Mouse (Mus musculus): Measurements from ENCODE around the gene Plpp4. TPM values are rescaled to one million over a fixed set of nuclear protein-coding genes. Genes with fewer than 3 reads are reported as not detected.
A peak's percentile ranks its signal among the peaks of the same experiment; 100 is the strongest.

Plpp4 gene
- polyA plus RNA-seq, 1 experiment from 2014 or later: 10.5 TPM

DNA sequence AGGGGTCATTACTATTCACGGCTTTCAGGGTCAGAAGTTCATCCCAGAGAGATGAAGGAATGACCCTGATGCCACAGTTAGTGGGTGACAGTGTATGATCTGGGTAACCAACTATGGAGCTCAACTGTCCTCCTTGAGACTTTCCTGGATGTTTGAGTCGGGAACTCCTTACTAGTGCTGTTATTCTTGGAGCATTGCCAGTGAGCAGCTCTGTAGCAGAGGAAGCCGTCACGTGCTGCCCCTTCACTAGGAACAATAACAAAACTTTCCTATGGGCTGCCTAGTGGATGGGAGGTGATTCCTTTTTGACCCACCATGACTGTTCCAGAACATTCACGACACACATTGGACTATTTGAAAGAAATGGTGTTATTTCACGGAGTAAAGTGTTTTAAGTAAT is 51.8 kb downstream of the Plpp4 start:
- Histone ChIP-seq H3K4me3 (no peak overlapping the region), H3K27me3 (replicated peaks) (no peaks in the 10 kb centered on the region), H3K36me3 (replicated peaks) (no peaks in the 10 kb centered on the region), H3K9ac (no peak overlapping the region), H3K4me2 (no peak overlapping the region), H3K9me3 (no peaks in the 10 kb centered on the region), H3K4me1 (0 out of 2 replicates have a peak, but pooled peaks cover 2% of the 10 kb centered on the region), H3K27ac (no peak overlapping the region)
- WGBS: 69% methylated on average over 6 of the region's 6 CpGs
- ATAC-seq (replicated peaks): no peak

GRCm38 (mm10) chr7:129312521-129312920 is 55.7 kb downstream of the Plpp4 start:
- no peak overlapping the region for H3K9ac ChIP-seq
- no peaks in the 10 kb centered on the region for H3K4me1 ChIP-seq
- no peaks in the 10 kb centered on the region for H3K9me3 ChIP-seq
- no peaks in the 10 kb centered on the region for H3K27me3 ChIP-seq (replicated peaks)
- H3K36me3 ChIP-seq (replicated peaks): no peaks in the 10 kb centered on the region
- H3K4me3 ChIP-seq: no peak overlapping the region
- ATAC-seq (replicated peaks): no peak
- no peak overlapping the region for H3K4me2 ChIP-seq
- 67% methylated on average over 6 of the region's 6 CpGs for WGBS
- no peak overlapping the region for H3K27ac ChIP-seq

GRCm38 (mm10) chr7:129313969-129314368 is 57.1 kb downstream of the Plpp4 start:
- H3K9me3 ChIP-seq: no peaks in the 10 kb centered on the region
- 68% methylated on average over 2 of the region's 2 CpGs for WGBS
- H3K4me3 ChIP-seq: no peak overlapping the region
- H3K36me3 ChIP-seq (replicated peaks): no peaks in the 10 kb centered on the region
- ATAC-seq (replicated peaks): no peak
- H3K27me3 ChIP-seq (replicated peaks): no peaks in the 10 kb centered on the region
- H3K9ac ChIP-seq: no peak overlapping the region
- H3K27ac ChIP-seq: no peak overlapping the region
- H3K4me2 ChIP-seq: no peak overlapping the region
- no peaks in the 10 kb centered on the region for H3K4me1 ChIP-seq

GRCm38 (mm10) chr7:129340096-129340495 is 83.3 kb downstream of the Plpp4 start:
- Histone ChIP-seq H3K9ac (no peak overlapping the region), H3K27me3 (replicated peaks) (no peaks in the 10 kb centered on the region), H3K4me3 (no peak overlapping the region), H3K36me3 (replicated peaks) (no peaks in the 10 kb centered on the region), H3K9me3 (no peaks in the 10 kb centered on the region), H3K4me2 (no peak overlapping the region), H3K4me1 (no peaks in the 10 kb centered on the region), H3K27ac (no peak overlapping the region)
- 97% methylated on average over 3 of the region's 3 CpGs for WGBS
- no peak for ATAC-seq (replicated peaks)

GRCm38 (mm10) chr7:129355561-129355960 is 98.7 kb downstream of the Plpp4 start:
- H3K36me3 ChIP-seq (replicated peaks): no peaks in the 10 kb centered on the region
- H3K4me2 ChIP-seq: no peak overlapping the region
- H3K4me3 ChIP-seq: no peak overlapping the region
- no peak for ATAC-seq (replicated peaks)
- 84% methylated on average over 2 of the region's 2 CpGs for WGBS
- no peaks in the 10 kb centered on the region for H3K9me3 ChIP-seq
- no peak overlapping the region for H3K27ac ChIP-seq
- H3K9ac ChIP-seq: no peak overlapping the region
- H3K4me1 ChIP-seq: no peaks in the 10 kb centered on the region
- no peaks in the 10 kb centered on the region for H3K27me3 ChIP-seq (replicated peaks)

GRCm38 (mm10) chr7:129375306-129375705 is 118.5 kb downstream of the Plpp4 start:
- ATAC-seq (replicated peaks): no peak
- no peaks in the 10 kb centered on the region for H3K4me1 ChIP-seq
- H3K9ac ChIP-seq: no peak overlapping the region
- H3K9me3 ChIP-seq: no peaks in the 10 kb centered on the region
- H3K27me3 ChIP-seq (replicated peaks): no peaks in the 10 kb centered on the region
- no peaks in the 10 kb centered on the region for H3K36me3 ChIP-seq (replicated peaks)
- H3K4me2 ChIP-seq: no peak overlapping the region
- 76% methylated on average over 1 of the region's 1 CpGs for WGBS
- no peak overlapping the region for H3K4me3 ChIP-seq
- no peak overlapping the region for H3K27ac ChIP-seq

GRCm38 (mm10) chr7:129385149-129385548 is 128.3 kb downstream of the Plpp4 start:
- Histone ChIP-seq H3K4me1 (no peaks in the 10 kb centered on the region), H3K9ac (no peak overlapping the region), H3K36me3 (replicated peaks) (no peaks in the 10 kb centered on the region), H3K9me3 (no peaks in the 10 kb centered on the region), H3K4me3 (no peak overlapping the region), H3K27ac (no peak overlapping the region), H3K27me3 (replicated peaks) (no peaks in the 10 kb centered on the region), H3K4me2 (no peak overlapping the region)
- ATAC-seq (replicated peaks): no peak
- 75% methylated on average over 3 of the region's 3 CpGs for WGBS

DNA sequence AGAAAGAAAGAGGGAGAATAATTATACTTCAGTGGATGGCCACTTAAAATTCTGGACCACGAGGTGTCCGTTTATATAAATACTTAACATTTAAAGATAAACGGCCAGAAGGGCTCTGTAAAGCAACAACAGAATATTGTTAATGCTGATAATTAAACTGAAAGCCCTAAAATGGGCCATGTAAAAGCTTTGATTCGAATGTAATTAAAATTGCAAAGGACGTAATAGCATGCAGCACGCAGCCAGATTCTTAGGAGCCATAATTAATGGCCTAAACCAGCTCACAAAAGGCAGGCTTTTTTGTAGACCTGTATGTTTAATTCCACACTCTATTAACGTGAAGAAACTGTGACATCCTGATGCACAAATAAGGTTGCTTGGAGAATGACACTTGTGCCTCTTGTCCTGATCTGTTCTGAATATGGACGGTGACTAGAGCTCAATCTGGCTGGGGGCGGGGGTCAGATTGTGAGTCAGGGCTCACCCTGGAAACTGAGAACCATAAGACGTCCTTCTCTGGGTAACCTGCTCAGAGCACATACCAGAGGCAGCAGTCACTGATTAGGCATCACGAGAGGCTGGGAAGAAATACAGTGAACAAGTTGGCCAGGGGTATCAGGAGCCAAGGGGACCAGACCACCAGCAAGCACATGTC is 136.1 kb downstream of the Plpp4 start:
- H3K27ac ChIP-seq: peak overlapping the region; percentile 61; the same call in 1 of the 2 replicates
- ATAC-seq (replicated peaks): no peak

GRCm38 (mm10) chr7:129396561-129396960 is 139.7 kb downstream of the Plpp4 start:
- ATAC-seq (replicated peaks): no peak
- H3K4me2 ChIP-seq: no peak overlapping the region
- no peak overlapping the region for H3K4me3 ChIP-seq
- H3K27ac ChIP-seq: no peak overlapping the region
- no peaks in the 10 kb centered on the region for H3K9me3 ChIP-seq
- WGBS: 89% methylated on average over 5 of the region's 5 CpGs
- no peak overlapping the region for H3K9ac ChIP-seq
- H3K36me3 ChIP-seq (replicated peaks): no peaks in the 10 kb centered on the region
- H3K4me1 ChIP-seq: no peaks in the 10 kb centered on the region
- H3K27me3 ChIP-seq (replicated peaks): no peaks in the 10 kb centered on the region

More for the DNA sequence above, 136.1 kb downstream of the Plpp4 start:
- no peaks in the 10 kb centered on the region for H3K27me3 ChIP-seq (replicated peaks)
- 38% methylated on average over 11 of the region's 11 CpGs for WGBS
- H3K9ac ChIP-seq: no peak overlapping the region
- no peaks in the 10 kb centered on the region for H3K36me3 ChIP-seq (replicated peaks)
- no peaks in the 10 kb centered on the region for H3K4me1 ChIP-seq
- no peak overlapping the region for H3K4me3 ChIP-seq
- no peak overlapping the region for H3K4me2 ChIP-seq
- H3K9me3 ChIP-seq: no peaks in the 10 kb centered on the region

GRCm38 (mm10) chr7:129399071-129399470 is 142.2 kb downstream of the Plpp4 start:
- no peak overlapping the region for H3K4me2 ChIP-seq
- no peak overlapping the region for H3K4me3 ChIP-seq
- ATAC-seq (replicated peaks): no peak
- H3K4me1 ChIP-seq: peaks cover 15% of the 10 kb centered on the region
- whole genome bisulfite sequencing: 90% methylated on average over 7 of the region's 7 CpGs
- H3K9ac ChIP-seq: no peak overlapping the region
- no peaks in the 10 kb centered on the region for H3K27me3 ChIP-seq (replicated peaks)
- no peaks in the 10 kb centered on the region for H3K9me3 ChIP-seq
- no peak overlapping the region for H3K27ac ChIP-seq
- no peaks in the 10 kb centered on the region for H3K36me3 ChIP-seq (replicated peaks)

- WGBS: 28% methylated on average over 13 of the region's 13 CpGs
- peak; percentile 85 for ATAC-seq (replicated peaks)
- H3K4me2 ChIP-seq: 0 out of 2 replicates have a peak overlapping the region, but pooled peaks have one; percentile 12
These were observed 146.0 kb downstream of the Plpp4 start for GRCm38 (mm10) chr7:129402695-129403364.

DNA sequence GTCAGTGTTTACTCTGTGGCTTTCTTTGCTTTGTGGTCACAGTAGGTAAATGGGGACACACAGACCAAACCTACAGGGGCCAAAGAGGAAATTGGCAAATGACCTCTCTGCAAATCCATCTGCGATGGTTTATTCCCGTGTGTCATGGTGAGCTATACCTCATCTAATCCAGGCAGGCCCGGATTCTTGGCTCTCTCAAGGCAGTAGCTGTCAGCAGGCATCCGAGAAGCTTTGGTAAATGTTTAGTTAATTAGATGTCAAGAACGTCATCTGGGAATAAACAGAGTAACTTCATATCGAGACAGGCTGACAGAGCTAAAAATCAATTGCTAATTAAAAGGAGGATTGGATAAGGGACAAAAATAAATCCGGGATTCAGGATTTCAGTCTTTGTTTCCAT is 149.2 kb downstream of the Plpp4 start:
- Histone ChIP-seq H3K4me3 (no peak overlapping the region), H3K27me3 (replicated peaks) (no peaks in the 10 kb centered on the region), H3K9ac (no peak overlapping the region), H3K27ac (peak overlapping the region; percentile 44; the same call in 1 of the 2 replicates), H3K4me1 (peaks cover 56% of the 10 kb centered on the region), H3K9me3 (no peaks in the 10 kb centered on the region), H3K4me2 (no peak overlapping the region), H3K36me3 (replicated peaks) (no peaks in the 10 kb centered on the region)
- no peak for ATAC-seq (replicated peaks)
- WGBS: 31% methylated on average over 7 of the region's 7 CpGs

More at GRCm38 (mm10) chr7:129402695-129403364, 146.0 kb downstream of the Plpp4 start:
- Histone ChIP-seq H3K36me3 (replicated peaks) (no peaks in the 10 kb centered on the region), H3K27me3 (replicated peaks) (no peaks in the 10 kb centered on the region), H3K9ac (no peak overlapping the region), H3K9me3 (no peaks in the 10 kb centered on the region), H3K4me3 (no peak overlapping the region), H3K27ac (peak overlapping the region; percentile 66), H3K4me1 (peaks cover 33% of the 10 kb centered on the region)

DNA sequence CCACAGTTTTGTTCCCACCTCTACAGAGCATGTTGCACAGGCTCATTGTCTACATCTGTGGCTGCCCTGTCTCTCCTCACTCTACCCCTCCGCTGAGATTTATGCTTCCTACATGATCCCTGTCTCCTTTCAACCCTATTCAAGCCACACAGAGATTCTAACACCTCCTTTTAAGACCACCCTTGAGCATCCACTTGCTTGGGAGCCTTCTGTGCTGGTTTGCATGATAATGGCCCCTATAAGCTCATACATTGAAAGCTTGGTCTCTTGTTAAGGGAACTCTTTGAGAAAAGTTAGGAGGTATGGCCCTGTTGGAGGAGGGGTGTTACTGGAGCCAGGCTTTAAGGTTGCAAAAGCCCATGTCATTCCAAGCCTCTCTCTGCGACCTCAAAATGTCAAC is 155.9 kb downstream of the Plpp4 start:
- H3K27ac ChIP-seq: no peak overlapping the region
- no peaks in the 10 kb centered on the region for H3K36me3 ChIP-seq (replicated peaks)
- 0 out of 2 replicates have a peak, but pooled peaks cover 4% of the 10 kb centered on the region for H3K9me3 ChIP-seq
- H3K27me3 ChIP-seq (replicated peaks): no peaks in the 10 kb centered on the region
- 23% methylated on average over 2 of the region's 2 CpGs for WGBS
- H3K9ac ChIP-seq: no peak overlapping the region
- H3K4me1 ChIP-seq: peaks cover 28% of the 10 kb centered on the region
- H3K4me3 ChIP-seq: no peak overlapping the region
- H3K4me2 ChIP-seq: no peak overlapping the region
- ATAC-seq (replicated peaks): no peak

All from midbrain, embryonic 15.5 days (tissue).